Mouse (Mus musculus) CD4-positive, CD25-positive, alpha-beta regulatory T cell, adult 2 months (primary cell): ENCODE results near the gene Cyp19a1.

Source experiments
- DNase-seq: peaks from one replicate; pipeline ENCODE4 v3.0.0-alpha.2; 2012; ENCODE audit warnings: low read depth, low spot score

Gene Cyp19a1

DNA sequence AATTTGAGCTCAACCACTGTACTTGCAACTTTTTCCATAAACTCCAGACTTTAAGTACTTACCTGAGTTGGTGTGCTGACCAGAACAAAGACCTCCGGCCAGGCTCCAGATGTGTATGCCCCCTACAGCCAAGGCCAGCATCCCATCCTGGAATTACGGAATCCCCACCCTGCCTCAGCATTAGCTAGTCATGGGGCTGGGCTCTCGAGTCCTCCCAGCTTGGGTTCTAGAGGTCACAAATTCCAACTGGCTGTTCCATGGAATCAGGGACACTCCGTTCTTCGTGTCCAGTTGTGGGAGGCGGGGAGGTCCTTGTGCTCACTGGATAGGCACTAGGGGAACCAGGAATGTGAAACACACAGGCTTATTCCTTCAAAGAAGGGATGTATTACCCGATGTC, at the start of gene Cyp19a1:
Gene Cyp19a1 (minus strand): TSS at position 101 of the 400 bp plus-strand sequence.
- no peak for DNase-seq

DNA sequence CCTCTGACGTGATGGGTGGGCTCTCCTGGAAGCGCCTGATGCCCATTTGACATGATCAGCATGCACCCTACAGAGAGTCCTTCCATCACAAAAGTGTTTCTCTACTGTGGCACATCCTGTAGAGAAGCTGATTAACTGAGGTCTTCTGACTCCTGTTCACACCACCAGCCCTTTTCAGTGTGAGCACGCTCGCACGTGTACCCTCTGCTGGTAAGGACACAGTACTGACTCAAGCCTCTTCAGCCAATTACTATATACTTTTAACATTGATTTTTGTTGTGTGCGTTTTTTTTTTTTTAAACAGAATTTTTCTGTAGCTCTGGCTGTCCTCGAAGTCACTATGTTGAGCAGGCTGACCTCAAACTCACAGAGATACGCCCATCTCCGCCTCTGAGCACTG, 48.5 kb upstream of the Cyp19a1 start:
- DNase-seq, result no peak

DNA sequence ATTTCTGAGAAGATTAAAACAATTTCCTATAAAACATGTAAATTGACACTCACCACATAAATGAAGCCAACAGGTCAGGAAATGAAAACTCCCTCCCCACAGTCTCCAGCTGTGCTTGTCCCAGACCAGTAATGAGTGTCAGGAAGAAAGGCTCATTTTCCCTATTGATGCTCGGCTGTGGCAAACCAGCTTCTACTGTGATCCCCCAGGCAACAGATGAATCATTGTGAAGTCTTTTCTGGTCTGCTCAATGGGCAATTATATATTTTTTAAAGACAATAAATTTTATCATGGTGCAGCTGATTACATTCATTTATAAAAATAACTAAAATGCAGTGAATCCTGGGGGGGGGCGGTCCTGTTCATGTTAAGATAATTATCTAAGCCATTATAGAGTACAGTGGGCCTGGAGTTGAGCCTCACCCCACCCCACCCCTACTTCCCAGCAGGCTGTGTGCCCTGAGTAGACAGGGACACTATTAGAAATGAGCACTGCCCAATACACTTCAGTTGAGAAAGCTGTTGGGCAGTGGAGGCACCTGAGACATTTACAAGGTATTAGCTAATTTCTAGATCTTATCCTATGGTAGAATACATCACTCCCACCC, 40.9 kb upstream of the Cyp19a1 start:
- DNase-seq, result no peak

DNA sequence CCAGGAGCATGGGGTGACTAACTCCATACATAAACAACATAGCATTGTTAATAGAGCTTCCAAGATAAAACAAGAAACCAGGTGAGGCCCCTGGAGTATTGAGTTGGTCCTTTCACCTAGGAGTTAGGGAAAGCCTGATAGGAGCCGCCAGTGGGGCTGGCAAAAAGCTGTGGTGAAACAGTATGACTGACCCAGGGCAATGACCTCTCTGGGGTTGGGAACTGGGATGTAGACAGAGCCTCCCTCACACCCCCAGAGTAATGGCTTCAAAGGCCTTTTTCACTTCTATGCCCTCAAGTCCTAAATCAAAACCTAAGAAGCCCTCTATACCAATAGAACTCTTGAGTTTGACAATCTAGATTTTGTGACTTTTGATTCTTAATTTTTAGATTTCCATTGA, 40.3 kb upstream of the Cyp19a1 start:
- DNase-seq, result no peak

DNA sequence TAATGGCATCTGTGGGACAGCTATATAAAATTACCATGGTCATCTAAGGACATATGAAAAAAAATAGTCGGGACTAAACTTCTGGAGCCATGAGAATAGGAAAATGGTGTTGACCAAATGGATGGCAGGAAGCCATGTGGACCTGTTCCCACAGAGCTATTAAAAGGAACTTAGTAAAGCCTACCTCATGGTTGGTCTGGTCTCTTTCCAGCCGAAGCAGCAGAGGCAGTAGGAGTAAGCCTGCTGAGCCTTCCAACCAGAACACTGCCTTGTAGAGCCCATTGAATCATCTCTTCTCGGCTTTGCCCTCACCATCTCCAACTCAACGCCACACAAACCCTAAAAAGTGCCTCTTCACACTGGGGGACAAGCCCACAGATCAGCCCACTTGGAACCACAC, 33.3 kb upstream of the Cyp19a1 start:
- no peak for DNase-seq

DNA sequence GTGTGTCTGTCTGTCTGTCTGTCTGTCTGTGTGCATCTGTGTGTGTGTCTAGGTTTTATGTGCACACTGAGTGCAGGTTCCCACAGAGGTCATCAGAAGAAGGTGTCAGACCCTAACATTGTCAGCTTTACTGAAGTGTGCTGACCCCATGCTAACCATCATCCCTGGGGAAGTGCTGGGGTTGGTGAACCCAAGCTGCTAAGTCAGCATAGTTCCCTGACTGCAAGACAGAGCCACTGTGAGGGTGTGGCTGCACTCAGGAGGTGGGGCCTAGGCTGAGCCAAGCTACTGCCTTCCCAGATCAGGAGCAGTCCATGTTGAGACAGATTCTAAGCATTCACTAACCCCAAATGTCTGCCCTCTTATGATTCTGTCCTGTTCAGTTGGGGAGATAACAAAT, 31.9 kb upstream of the Cyp19a1 start:
- DNase-seq, result no peak

DNA sequence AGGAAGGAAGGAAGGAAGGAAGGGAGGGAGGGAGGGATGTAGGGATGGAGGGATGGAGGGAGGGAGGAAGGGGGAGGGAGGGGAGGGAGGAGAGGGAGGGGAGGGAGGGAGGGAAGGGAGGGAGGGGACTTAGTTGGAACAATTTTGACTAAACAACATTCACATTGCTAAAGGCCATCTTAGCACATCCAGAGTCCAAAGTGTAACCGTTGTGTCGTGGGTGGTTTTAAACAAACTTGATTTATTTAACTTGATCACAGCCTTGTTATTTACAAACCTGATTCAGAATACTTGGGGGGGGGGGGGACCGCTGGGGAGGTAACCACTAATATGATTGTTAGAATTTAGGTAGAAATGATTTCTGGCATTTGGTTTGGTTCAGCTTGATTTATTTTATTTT, 31.5 kb upstream of the Cyp19a1 start:
- no peak for DNase-seq

DNA sequence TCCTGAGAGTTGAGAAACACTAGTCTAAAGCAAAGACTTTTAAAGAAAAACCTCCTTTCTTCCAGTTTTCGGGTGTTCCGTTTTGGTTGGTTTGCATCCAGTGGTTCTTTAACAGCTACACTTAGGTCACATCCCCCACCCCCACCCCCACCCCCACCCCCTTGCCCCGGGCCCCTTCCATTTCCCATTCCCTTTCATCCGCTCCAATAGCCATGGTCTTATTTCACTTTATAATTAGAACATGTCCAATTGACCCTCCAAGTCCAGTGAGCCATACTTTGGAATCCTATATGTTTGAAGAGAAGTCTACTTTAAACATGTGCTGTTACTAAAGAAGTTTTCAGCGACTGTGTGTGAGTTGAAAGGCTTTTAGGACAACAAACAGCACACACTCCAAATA, 19.9 kb upstream of the Cyp19a1 start:
- DNase-seq, result no peak

DNA sequence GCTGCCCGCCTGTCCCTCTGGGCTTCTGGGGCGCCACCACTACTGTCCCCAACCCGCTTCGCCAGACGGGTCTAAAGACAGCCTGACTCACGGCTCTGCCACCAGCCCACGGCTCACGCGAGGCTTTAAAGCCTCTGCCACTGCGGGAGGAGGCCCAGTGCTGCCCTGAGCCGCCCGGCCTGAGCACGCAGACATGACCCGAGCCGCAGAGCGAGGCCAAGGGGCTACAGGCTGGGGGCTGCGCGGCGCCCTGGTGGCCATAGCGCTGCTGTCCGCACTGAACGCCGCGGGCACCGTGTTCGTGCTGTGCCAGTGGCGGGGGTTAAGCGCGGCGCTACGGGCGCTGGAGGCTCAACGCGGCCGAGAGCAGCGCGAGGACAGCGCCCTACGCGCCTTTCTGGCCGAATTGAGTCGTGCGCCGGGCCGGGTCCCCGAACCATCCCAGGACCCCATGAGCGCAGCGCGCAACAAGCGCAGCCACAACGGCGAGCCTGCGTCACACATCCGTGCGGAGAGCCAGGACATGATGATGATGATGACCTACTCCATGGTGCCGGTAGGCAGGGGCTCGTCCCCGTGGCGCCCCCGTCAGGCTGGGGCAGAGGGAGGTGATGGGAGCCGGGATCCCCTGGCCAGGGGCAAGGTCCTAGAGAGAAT, 18.5 kb upstream of the Cyp19a1 start, which contains the start of gene Gldn:
Gene Gldn (plus strand): TSS at position 156 of the 657 bp plus-strand sequence.
- no peak for DNase-seq

DNA sequence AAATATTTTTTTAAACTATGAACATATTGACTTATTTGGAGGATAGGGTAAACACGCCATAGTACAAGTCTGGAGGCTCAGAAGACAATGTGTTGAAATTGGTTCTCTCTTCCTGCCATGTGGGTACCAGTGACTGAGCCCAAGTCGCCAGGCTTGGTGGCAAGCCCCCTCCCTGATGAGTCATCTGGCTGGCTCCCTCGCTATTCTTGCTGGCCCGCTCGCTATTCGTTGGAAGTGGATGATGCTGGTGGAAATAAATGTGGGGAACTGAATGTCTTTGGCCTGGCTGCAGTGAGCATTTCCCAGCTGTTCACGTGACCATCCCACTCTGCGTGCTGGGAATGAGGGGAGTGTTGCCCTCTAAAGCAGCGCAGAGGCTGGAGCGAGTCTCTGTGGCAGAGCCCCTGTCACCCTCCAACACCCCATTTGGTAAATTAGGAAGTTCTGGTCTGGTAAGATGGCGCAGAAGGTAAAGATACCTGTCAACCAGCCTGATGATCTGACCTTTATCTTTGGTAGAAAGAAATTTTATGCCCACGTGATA, 11.2 kb upstream of the Cyp19a1 start:
- DNase-seq, result no peak

DNA sequence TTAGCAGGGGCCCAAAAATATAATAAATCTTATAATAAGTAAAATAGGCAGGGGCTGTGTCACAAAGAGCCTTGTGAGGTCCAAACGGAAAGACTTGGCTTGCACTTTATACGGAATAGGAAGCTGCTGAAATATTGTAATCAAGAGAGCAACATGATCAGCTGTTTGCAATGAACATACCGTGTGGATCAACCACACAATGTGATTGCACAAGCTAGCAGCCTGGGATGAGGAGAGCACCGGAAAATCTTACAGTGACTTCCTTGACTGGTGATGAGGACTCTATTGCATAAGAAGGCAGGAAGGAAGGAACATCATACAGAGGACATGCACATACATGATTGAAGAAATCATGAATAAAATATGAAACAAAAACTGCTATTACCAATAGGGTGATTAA, 7.4 kb upstream of the Cyp19a1 start:
- DNase-seq, result no peak

DNA sequence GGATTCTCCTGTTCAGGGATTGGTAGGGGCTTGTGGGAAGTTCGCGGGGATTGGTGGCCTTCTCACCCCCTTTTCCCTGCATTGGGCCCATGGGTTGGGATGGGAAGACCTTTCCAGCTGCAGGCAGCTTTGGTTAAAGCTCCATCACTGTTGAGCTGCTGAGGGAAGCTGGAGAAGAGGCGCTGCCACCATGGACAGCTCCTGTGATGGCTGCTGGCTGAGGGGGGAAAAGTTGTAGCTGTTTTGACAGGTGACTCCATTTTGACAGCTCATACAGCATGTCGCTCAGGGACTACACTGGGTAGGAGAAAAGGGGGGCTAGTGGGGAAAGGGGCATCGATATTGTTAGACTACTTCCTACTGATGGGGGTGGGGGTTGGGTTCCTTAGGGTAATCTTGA, 3.0 kb upstream of the Cyp19a1 start:
- no peak for DNase-seq

DNA sequence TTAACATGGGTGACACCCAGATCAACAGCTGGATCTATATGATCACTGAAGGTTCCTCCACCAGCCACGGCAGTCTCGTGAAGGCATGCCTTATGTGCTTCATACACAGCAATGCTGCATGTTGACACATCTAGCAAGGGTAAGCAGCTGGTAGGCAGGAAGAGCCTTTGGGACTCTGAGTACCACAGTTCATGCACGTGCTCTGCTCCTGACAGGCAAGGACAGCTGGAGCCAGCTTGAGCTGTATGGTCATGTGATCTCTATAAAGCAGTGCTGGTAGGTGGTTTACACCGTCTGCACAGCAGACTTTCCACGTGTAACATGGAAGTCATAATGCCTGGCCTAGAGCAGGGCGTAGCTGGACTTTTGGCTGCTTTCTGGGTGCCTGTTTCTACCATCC, 2.1 kb upstream of the Cyp19a1 start:
- no peak for DNase-seq

DNA sequence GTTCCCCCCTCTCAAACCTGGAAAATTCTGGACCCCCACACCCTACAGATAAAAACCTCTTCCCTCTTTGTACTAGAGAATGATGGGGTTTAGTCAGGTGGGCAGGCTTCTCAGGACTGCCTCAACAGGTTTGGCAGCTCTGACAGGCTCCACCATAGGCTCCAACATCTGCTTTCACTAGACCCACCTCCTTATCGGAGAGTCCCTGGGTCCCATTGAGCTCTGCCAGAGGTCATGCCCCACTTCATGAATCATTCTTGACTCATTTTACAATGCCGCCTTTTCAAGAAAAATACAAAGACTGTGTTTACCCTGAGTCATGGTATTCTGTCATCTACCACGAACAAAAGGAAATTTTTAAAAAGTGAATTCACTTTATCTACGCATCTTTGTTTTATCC, 3.2 kb downstream of the Cyp19a1 start:
- DNase-seq, result no peak

DNA sequence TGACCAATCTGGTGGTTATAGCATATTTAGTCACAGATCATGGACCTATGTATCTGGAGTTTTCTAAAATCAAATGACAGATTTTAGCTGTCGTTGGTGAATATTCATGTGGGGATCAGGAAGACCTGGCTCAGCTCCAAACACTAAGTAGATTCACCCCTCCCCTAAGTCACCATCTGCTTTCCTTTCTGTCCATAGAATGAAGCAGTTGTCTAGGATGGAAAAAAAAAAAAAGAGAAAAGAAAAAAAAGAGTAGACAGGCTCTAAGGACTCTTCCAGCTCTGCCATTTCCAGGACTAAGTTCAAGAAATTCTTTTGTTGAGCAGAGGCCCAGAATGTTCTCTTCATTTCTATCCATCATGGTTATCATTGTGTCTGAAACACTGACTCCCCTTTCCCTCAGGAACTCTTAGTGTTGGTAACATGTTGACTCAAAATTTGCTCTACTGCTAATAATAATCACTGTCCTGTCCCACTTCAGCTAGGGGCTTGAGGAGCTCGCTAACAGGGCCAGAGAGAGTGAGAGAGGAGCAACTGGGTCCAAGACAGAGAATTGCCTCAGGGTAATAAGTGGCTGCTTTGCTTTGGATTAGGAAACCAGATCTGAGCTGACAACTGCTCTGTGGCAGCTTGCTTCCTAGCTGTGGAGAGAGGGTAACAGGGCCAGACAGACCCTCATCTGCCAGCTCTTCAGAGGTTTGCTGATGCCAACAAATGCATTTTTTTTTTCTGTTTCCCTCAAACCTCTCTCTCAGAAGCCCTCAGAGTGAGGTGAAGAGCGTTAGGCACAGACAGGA, 22.8 kb downstream of the Cyp19a1 start:
- DNase-seq, result no peak

DNA sequence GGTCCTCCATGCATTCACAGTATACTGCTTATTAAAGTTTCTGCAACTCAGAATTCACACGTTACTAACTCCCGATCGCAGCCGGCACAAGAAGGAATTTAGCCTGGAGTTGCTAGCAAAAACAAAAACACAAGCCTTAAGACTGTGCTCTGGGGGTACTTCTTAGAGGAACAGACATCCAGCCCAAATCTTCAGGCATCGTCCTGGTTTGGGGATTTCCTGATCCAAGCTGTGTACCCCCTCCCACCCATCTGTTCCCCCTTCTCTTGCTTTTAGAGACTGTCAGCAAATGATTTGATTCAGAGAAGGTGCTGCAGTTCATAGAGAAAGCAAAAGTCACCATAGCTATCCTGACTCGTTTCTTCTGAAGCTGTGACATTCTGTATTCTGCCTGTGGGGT, 40.3 kb downstream of the Cyp19a1 start:
- DNase-seq, result no peak

DNA sequence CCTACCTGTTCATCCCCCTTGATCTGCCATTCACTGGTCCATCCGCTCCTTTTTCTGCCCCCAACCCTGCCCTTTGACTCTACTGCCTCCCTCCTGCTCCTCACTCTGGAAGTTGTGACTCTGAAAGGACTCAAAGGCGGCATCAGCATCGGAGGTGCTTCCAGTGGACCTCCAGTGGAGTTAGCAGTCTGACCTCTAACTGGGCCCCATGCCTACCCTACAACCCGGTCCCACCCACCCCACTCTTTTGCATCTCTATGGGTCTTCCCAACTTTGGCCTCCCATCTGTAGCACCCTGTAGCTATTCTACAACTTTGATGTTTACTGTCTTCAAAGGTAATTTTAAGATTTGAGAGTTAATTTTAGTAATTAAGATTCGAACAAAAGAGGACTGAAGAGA, 51.4 kb downstream of the Cyp19a1 start:
- no peak for DNase-seq

DNA sequence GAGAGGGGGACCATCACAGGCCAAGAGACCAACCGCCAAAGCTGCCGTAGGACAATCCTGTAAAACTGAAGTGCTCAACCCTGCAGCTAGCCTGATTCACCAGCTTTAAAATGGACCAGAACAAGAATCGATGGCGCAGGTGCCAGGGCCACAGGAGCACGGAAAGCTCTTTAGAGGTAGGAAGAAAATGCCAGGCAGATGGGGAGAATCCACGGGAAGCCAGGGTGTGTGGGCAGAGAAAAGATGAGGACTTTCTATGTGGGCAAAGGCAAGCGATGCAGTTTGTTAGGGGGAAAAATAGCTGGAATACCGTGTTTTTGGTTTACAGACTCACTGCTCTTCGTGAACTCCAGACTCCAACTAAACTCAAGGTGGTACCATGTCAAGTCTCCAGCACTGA, 53.0 kb downstream of the Cyp19a1 start:
- no peak for DNase-seq

DNA sequence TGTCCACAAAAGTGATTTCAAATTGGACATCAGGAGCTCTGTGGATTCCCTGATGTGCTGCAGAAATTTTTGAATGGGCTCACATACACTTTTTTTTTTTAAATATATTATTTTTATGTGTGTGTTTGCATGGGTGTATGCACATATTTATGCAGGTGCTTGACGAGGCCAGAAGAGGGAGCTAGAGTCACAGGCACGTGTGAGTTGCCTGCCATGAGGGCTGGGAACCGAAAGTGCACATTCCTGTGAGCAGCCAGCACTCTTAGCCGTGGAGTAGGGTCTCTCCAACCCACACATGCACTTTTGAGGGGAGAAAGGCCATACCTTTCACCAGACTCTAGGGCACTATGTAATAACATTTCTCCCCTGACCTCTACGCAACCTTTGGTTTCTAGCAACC, 73.1 kb downstream of the Cyp19a1 start:
- DNase-seq, result no peak

DNA sequence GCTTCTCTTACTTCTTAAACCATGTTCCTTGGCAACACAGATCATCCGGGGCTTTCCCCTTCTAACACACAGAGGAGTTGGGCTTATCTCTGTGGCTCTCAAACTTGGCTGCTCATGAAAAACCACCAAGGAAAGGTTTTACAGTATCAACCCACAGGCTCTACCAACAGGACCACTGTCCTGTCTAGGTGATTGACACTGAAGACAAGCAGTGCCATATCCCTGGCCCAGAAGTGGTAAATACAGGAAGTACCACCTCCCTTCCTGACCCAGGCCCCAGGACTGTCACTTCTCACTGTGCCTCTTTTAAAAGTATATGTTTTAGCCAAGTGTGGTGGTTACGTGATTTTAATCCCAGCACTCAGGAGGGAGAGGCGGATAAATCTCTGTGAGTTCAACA, 76.5 kb downstream of the Cyp19a1 start:
- no peak for DNase-seq

DNA sequence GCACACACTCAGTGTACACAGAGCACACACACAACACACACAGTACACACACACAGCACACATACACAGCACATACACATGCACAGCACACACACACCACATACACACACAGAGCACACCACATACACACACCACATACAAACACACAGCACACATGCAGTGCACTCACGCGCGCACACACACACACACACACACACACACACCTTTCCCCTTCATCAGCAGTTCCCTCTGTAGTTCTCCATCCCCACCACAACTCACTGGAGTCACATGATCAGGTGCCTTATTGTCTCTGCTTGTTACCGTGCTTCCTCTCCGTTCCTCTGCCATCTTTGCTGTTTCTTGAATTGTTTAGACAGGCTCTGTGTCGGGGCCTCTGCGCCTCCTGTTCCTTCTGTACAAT, 85.4 kb downstream of the Cyp19a1 start:
- DNase-seq, result no peak

DNA sequence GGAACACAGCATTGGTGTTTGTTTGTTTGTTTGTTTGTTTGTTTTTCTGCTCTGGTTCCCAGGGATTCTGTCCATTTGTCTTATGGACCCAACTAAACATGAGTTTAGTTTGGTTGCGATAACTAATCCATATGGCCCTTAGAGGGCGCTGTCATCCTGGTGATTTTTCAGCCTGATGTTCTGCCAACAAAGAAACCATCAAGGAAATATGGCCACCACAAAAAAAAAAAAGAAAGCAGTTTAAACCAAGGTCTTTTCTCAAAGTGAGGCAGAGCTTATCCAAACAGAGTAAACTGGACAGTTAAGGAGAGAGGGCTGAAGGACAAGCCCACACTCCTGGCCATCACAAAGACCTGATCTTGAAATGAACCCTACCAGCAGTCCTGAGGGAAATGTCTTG, 86.6 kb downstream of the Cyp19a1 start:
- no peak for DNase-seq

DNA sequence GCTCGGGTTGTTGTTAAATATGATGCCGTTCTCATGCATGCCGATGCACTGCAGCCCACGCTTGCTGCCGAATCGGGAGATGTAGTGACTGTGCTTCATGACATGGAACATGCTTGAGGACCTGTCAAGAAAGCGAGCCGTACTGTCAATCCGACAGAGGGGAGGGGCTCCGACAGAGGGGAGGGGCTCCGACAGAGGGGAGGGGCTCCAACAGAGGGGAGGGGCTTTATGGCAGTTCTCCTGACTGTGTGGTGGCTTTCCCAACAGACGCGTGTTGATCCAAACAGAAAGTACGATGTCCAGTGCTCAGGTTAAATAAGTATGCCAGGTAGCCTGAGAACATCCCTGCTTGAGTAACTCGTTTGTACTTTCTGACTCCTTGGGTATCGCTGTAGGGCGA, 87.7 kb downstream of the Cyp19a1 start:
- no peak for DNase-seq
